Mouse (Mus musculus): ENCODE measurements at regions not wholly inside any gene's neighbourhood (a gene's known extent, or its start where the extent isn't known, plus 50 kb on each side); places are given as distances from the start of the nearest gene placed in this dataset.

- Histone ChIP-seq H3K36me3 (replicated peaks; ENCODE audit: control insufficient read depth, insufficient read depth) (no peaks in the 10 kb centered on the region), H3K4me1 (replicated peaks; ENCODE audit: control insufficient read depth, insufficient read depth, low read length) (no peaks in the 10 kb centered on the region), H3K27me3 (ENCODE audit: control insufficient read depth, insufficient read depth, low read length) (no peaks in the 10 kb centered on the region), H3K27ac (no peak overlapping the region), H3K9ac (no peak overlapping the region), H3K9me3 (ENCODE audit: control insufficient read depth, low read length) (no peaks in the 10 kb centered on the region), H3K4me2 (replicated peaks) (no peak overlapping the region), H3K4me3 (replicated peaks; ENCODE audit: low read length) (no peak overlapping the region)
- DNase-seq (ENCODE audit: low spot score) (no peak), ATAC-seq (ENCODE audit: low FRiP score) (no peak)
- WGBS, result 59% methylated on average over 1 of the region's 1 CpGs
These were observed 413.4 kb upstream of the Impad1 start for GRCm38 (mm10) chr4:5206394-5207099.

- 64% methylated on average over 7 of the region's 7 CpGs for WGBS
- no peak overlapping the region for H3K4me3 ChIP-seq (replicated peaks; ENCODE audit: low read length)
- ATAC-seq (ENCODE audit: low FRiP score), result 0 out of 2 replicates have a peak, but pooled peaks have one; percentile 57
- H3K27ac ChIP-seq, result no peak overlapping the region
- H3K36me3 ChIP-seq (replicated peaks; ENCODE audit: control insufficient read depth, insufficient read depth), result no peaks in the 10 kb centered on the region
- DNase-seq (ENCODE audit: low spot score), result peak; percentile 34
- no peaks in the 10 kb centered on the region for H3K9me3 ChIP-seq (ENCODE audit: control insufficient read depth, low read length)
- H3K4me1 ChIP-seq (replicated peaks; ENCODE audit: control insufficient read depth, insufficient read depth, low read length), result no peaks in the 10 kb centered on the region
- H3K27me3 ChIP-seq (ENCODE audit: control insufficient read depth, insufficient read depth, low read length), result no peaks in the 10 kb centered on the region
- no peak overlapping the region for H3K9ac ChIP-seq
- no peak overlapping the region for H3K4me2 ChIP-seq (replicated peaks)
These were observed 412.4 kb upstream of the Impad1 start for GRCm38 (mm10) chr4:5205328-5206208.

GRCm38 (mm10) chr4:5194272-5194671, 401.1 kb upstream of the Impad1 start:
- Histone ChIP-seq H3K4me2 (replicated peaks) (no peak overlapping the region), H3K4me3 (replicated peaks; ENCODE audit: low read length) (no peak overlapping the region), H3K9ac (no peak overlapping the region), H3K27ac (no peak overlapping the region), H3K27me3 (ENCODE audit: control insufficient read depth, insufficient read depth, low read length) (no peaks in the 10 kb centered on the region), H3K4me1 (replicated peaks; ENCODE audit: control insufficient read depth, insufficient read depth, low read length) (no peaks in the 10 kb centered on the region), H3K9me3 (ENCODE audit: control insufficient read depth, low read length) (no peaks in the 10 kb centered on the region), H3K36me3 (replicated peaks; ENCODE audit: control insufficient read depth, insufficient read depth) (no peaks in the 10 kb centered on the region)
- DNase-seq (ENCODE audit: low spot score) (no peak), ATAC-seq (ENCODE audit: low FRiP score) (no peak)
- WGBS, result 16% methylated on average over 3 of the region's 3 CpGs

GRCm38 (mm10) chr4:5181591-5181990, 388.4 kb upstream of the Impad1 start:
- Histone ChIP-seq H3K36me3 (replicated peaks; ENCODE audit: control insufficient read depth, insufficient read depth) (no peaks in the 10 kb centered on the region), H3K9me3 (ENCODE audit: control insufficient read depth, low read length) (no peaks in the 10 kb centered on the region), H3K27ac (no peak overlapping the region), H3K4me2 (replicated peaks) (no peak overlapping the region), H3K4me1 (replicated peaks; ENCODE audit: control insufficient read depth, insufficient read depth, low read length) (no peaks in the 10 kb centered on the region), H3K27me3 (ENCODE audit: control insufficient read depth, insufficient read depth, low read length) (no peaks in the 10 kb centered on the region), H3K4me3 (replicated peaks; ENCODE audit: low read length) (no peak overlapping the region), H3K9ac (no peak overlapping the region)
- 86% methylated on average over 1 of the region's 1 CpGs for WGBS
- DNase-seq (ENCODE audit: low spot score) (no peak), ATAC-seq (ENCODE audit: low FRiP score) (no peak)

- H3K27ac ChIP-seq, result no peak overlapping the region
- no peak overlapping the region for H3K9ac ChIP-seq
- WGBS, result 52% methylated on average over 11 of the region's 11 CpGs
- no peaks in the 10 kb centered on the region for H3K9me3 ChIP-seq (ENCODE audit: control insufficient read depth, low read length)
- no peak overlapping the region for H3K4me3 ChIP-seq (replicated peaks; ENCODE audit: low read length)
- no peak overlapping the region for H3K4me2 ChIP-seq (replicated peaks)
- peak; percentile 70 for DNase-seq (ENCODE audit: low spot score)
- ATAC-seq (ENCODE audit: low FRiP score), result peak; percentile 89; the same call in 1 of the 2 replicates
- H3K4me1 ChIP-seq (replicated peaks; ENCODE audit: control insufficient read depth, insufficient read depth, low read length), result no peaks in the 10 kb centered on the region
- H3K27me3 ChIP-seq (ENCODE audit: control insufficient read depth, insufficient read depth, low read length), result no peaks in the 10 kb centered on the region
- H3K36me3 ChIP-seq (replicated peaks; ENCODE audit: control insufficient read depth, insufficient read depth), result no peaks in the 10 kb centered on the region
These were observed 386.0 kb upstream of the Impad1 start for GRCm38 (mm10) chr4:5178991-5179693.

GRCm38 (mm10) chr4:5165263-5165662, 372.1 kb upstream of the Impad1 start:
- Histone ChIP-seq H3K4me1 (replicated peaks; ENCODE audit: control insufficient read depth, insufficient read depth, low read length) (no peaks in the 10 kb centered on the region), H3K9ac (no peak overlapping the region), H3K4me3 (replicated peaks; ENCODE audit: low read length) (no peak overlapping the region), H3K9me3 (ENCODE audit: control insufficient read depth, low read length) (no peaks in the 10 kb centered on the region), H3K27ac (no peak overlapping the region), H3K36me3 (replicated peaks; ENCODE audit: control insufficient read depth, insufficient read depth) (no peaks in the 10 kb centered on the region), H3K27me3 (ENCODE audit: control insufficient read depth, insufficient read depth, low read length) (no peaks in the 10 kb centered on the region), H3K4me2 (replicated peaks) (no peak overlapping the region)
- no peak for DNase-seq (ENCODE audit: low spot score)
- ATAC-seq (ENCODE audit: low FRiP score), result no peak
- WGBS, result 94% methylated on average over 1 of the region's 1 CpGs

GRCm38 (mm10) chr4:5160931-5161330, 367.8 kb upstream of the Impad1 start:
- Histone ChIP-seq H3K9ac (no peak overlapping the region), H3K4me1 (replicated peaks; ENCODE audit: control insufficient read depth, insufficient read depth, low read length) (no peaks in the 10 kb centered on the region), H3K4me3 (replicated peaks; ENCODE audit: low read length) (no peak overlapping the region), H3K9me3 (ENCODE audit: control insufficient read depth, low read length) (no peaks in the 10 kb centered on the region), H3K4me2 (replicated peaks) (no peak overlapping the region), H3K36me3 (replicated peaks; ENCODE audit: control insufficient read depth, insufficient read depth) (no peaks in the 10 kb centered on the region), H3K27ac (no peak overlapping the region), H3K27me3 (ENCODE audit: control insufficient read depth, insufficient read depth, low read length) (no peaks in the 10 kb centered on the region)
- no peak for DNase-seq (ENCODE audit: low spot score)
- WGBS, result 65% methylated on average over 1 of the region's 1 CpGs
- no peak for ATAC-seq (ENCODE audit: low FRiP score)

GRCm38 (mm10) chr4:5130726-5131125, 337.6 kb upstream of the Impad1 start:
- no peak overlapping the region for H3K27ac ChIP-seq
- no peaks in the 10 kb centered on the region for H3K36me3 ChIP-seq (replicated peaks; ENCODE audit: control insufficient read depth, insufficient read depth)
- ATAC-seq (ENCODE audit: low FRiP score), result no peak
- 83% methylated on average over 3 of the region's 3 CpGs for WGBS
- no peak overlapping the region for H3K4me3 ChIP-seq (replicated peaks; ENCODE audit: low read length)
- H3K9ac ChIP-seq, result no peak overlapping the region
- H3K4me2 ChIP-seq (replicated peaks), result no peak overlapping the region
- H3K9me3 ChIP-seq (ENCODE audit: control insufficient read depth, low read length), result no peaks in the 10 kb centered on the region
- H3K4me1 ChIP-seq (replicated peaks; ENCODE audit: control insufficient read depth, insufficient read depth, low read length), result no peaks in the 10 kb centered on the region
- DNase-seq (ENCODE audit: low spot score), result no peak
- no peaks in the 10 kb centered on the region for H3K27me3 ChIP-seq (ENCODE audit: control insufficient read depth, insufficient read depth, low read length)

- DNase-seq (ENCODE audit: low spot score) (no peak), ATAC-seq (ENCODE audit: low FRiP score) (no peak)
- Histone ChIP-seq H3K4me1 (replicated peaks; ENCODE audit: control insufficient read depth, insufficient read depth, low read length) (no peaks in the 10 kb centered on the region), H3K9ac (no peak overlapping the region), H3K4me2 (replicated peaks) (no peak overlapping the region), H3K27me3 (ENCODE audit: control insufficient read depth, insufficient read depth, low read length) (no peaks in the 10 kb centered on the region), H3K36me3 (replicated peaks; ENCODE audit: control insufficient read depth, insufficient read depth) (no peaks in the 10 kb centered on the region), H3K9me3 (ENCODE audit: control insufficient read depth, low read length) (no peaks in the 10 kb centered on the region), H3K27ac (no peak overlapping the region), H3K4me3 (replicated peaks; ENCODE audit: low read length) (no peak overlapping the region)
- 72% methylated on average over 2 of the region's 2 CpGs for WGBS
These were observed 332.9 kb upstream of the Impad1 start for GRCm38 (mm10) chr4:5126059-5126458.

All from hindbrain, embryonic 14.5 days (tissue).